Mouse (Mus musculus): Measurements from ENCODE around the gene Ddx54. TPM values are rescaled to one million over a fixed set of nuclear protein-coding genes. Genes with fewer than 3 reads are reported as not detected.

Ddx54 gene
- total and polyA plus RNA-seq, 2 experiments from 2014 or later, result 32.6 to 36.2 TPM

GRCm38 (mm10) chr5:120578504-120579081 lies 33.9 kb upstream of the Ddx54 start:
- TF ChIP-seq CTCF (IDR thresholded peaks at IDR 0.05), result no peak
- Histone ChIP-seq H3K4me2 (ENCODE audit: low read depth, low read length, poor library complexity, severe bottlenecking) (no peak overlapping the region), H3K4me3 (ENCODE audit: low read depth, low read length) (no peak overlapping the region), H3K9me3 (ENCODE audit: low read length) (no peaks in the 10 kb centered on the region), H3K27ac (ENCODE audit: low read depth, low read length) (no peak overlapping the region), H3K4me1 (ENCODE audit: insufficient read depth, low read length) (peaks cover 5% of the 10 kb centered on the region; the same call in 1 of the 2 replicates), H3K27me3 (ENCODE audit: insufficient read depth, low read length) (no peaks in the 10 kb centered on the region), H3K9ac (replicated peaks; ENCODE audit: low read length, poor library complexity, severe bottlenecking) (no peak overlapping the region), H3K36me3 (ENCODE audit: insufficient read depth, low read length) (peaks cover 4% of the 10 kb centered on the region; the same call in 1 of the 2 replicates)
- DNase-seq (ENCODE audit: low spot score) (no peak), ATAC-seq (ENCODE audit: low FRiP score) (no peak)
- WGBS, result 61% methylated on average over 12 of the region's 12 CpGs

- ATAC-seq (ENCODE audit: low FRiP score), result 0 out of 2 replicates have a peak, but pooled peaks have one; percentile 31
These were observed 33.2 kb upstream of the Ddx54 start for GRCm38 (mm10) chr5:120579211-120579897.

GRCm38 (mm10) chr5:120579898-120580626 lies 32.5 kb upstream of the Ddx54 start:
- peaks cover 13% of the 10 kb centered on the region for H3K36me3 ChIP-seq (ENCODE audit: insufficient read depth, low read length)
- no peak overlapping the region for H3K4me2 ChIP-seq (ENCODE audit: low read depth, low read length, poor library complexity, severe bottlenecking)
- no peak overlapping the region for H3K9ac ChIP-seq (replicated peaks; ENCODE audit: low read length, poor library complexity, severe bottlenecking)
- no peaks in the 10 kb centered on the region for H3K9me3 ChIP-seq (ENCODE audit: low read length)
- WGBS, result 79% methylated on average over 26 of the region's 26 CpGs
- ATAC-seq (ENCODE audit: low FRiP score), result peak; percentile 47; the same call in 1 of the 2 replicates
- H3K27me3 ChIP-seq (ENCODE audit: insufficient read depth, low read length), result no peaks in the 10 kb centered on the region
- H3K4me3 ChIP-seq (ENCODE audit: low read depth, low read length), result no peak overlapping the region
- DNase-seq (ENCODE audit: low spot score), result peak; percentile 46
- TF ChIP-seq CTCF (IDR thresholded peaks at IDR 0.05), result no peak
- peaks cover 5% of the 10 kb centered on the region; the same call in 1 of the 2 replicates for H3K4me1 ChIP-seq (ENCODE audit: insufficient read depth, low read length)
- H3K27ac ChIP-seq (ENCODE audit: low read depth, low read length), result no peak overlapping the region

More at GRCm38 (mm10) chr5:120579211-120579897, 33.2 kb upstream of the Ddx54 start:
- no peak overlapping the region for H3K27ac ChIP-seq (ENCODE audit: low read depth, low read length)
- H3K27me3 ChIP-seq (ENCODE audit: insufficient read depth, low read length), result no peaks in the 10 kb centered on the region
- peaks cover 9% of the 10 kb centered on the region for H3K36me3 ChIP-seq (ENCODE audit: insufficient read depth, low read length)
- peak; percentile 61 for DNase-seq (ENCODE audit: low spot score)
- no peak overlapping the region for H3K4me3 ChIP-seq (ENCODE audit: low read depth, low read length)
- 57% methylated on average over 26 of the region's 26 CpGs for WGBS
- no peak overlapping the region for H3K9ac ChIP-seq (replicated peaks; ENCODE audit: low read length, poor library complexity, severe bottlenecking)
- no peak for TF ChIP-seq CTCF (IDR thresholded peaks at IDR 0.05)
- H3K9me3 ChIP-seq (ENCODE audit: low read length), result no peaks in the 10 kb centered on the region
- H3K4me1 ChIP-seq (ENCODE audit: insufficient read depth, low read length), result peaks cover 5% of the 10 kb centered on the region; the same call in 1 of the 2 replicates
- no peak overlapping the region for H3K4me2 ChIP-seq (ENCODE audit: low read depth, low read length, poor library complexity, severe bottlenecking)

GRCm38 (mm10) chr5:120582002-120582401 lies 30.5 kb upstream of the Ddx54 start:
- H3K4me1 ChIP-seq (ENCODE audit: insufficient read depth, low read length), result peaks cover 5% of the 10 kb centered on the region; the same call in 1 of the 2 replicates

GRCm38 (mm10) chr5:120583511-120583910 lies 29.0 kb upstream of the Ddx54 start:
- no peak overlapping the region for H3K27ac ChIP-seq (ENCODE audit: low read depth, low read length)
- H3K4me3 ChIP-seq (ENCODE audit: low read depth, low read length), result no peak overlapping the region
- WGBS, result 95% methylated on average over 4 of the region's 4 CpGs
- H3K9ac ChIP-seq (replicated peaks; ENCODE audit: low read length, poor library complexity, severe bottlenecking), result no peak overlapping the region
- no peaks in the 10 kb centered on the region for H3K27me3 ChIP-seq (ENCODE audit: insufficient read depth, low read length)
- no peak for TF ChIP-seq CTCF (IDR thresholded peaks at IDR 0.05)
- no peaks in the 10 kb centered on the region for H3K9me3 ChIP-seq (ENCODE audit: low read length)
- no peak for DNase-seq (ENCODE audit: low spot score)
- H3K4me2 ChIP-seq (ENCODE audit: low read depth, low read length, poor library complexity, severe bottlenecking), result no peak overlapping the region
- H3K36me3 ChIP-seq (ENCODE audit: insufficient read depth, low read length), result peaks cover 13% of the 10 kb centered on the region
- no peak for ATAC-seq (ENCODE audit: low FRiP score)
- peaks cover 5% of the 10 kb centered on the region; the same call in 1 of the 2 replicates for H3K4me1 ChIP-seq (ENCODE audit: insufficient read depth, low read length)

More at GRCm38 (mm10) chr5:120582002-120582401, 30.5 kb upstream of the Ddx54 start:
- Histone ChIP-seq H3K27me3 (ENCODE audit: insufficient read depth, low read length) (no peaks in the 10 kb centered on the region), H3K9ac (replicated peaks; ENCODE audit: low read length, poor library complexity, severe bottlenecking) (no peak overlapping the region), H3K9me3 (ENCODE audit: low read length) (no peaks in the 10 kb centered on the region), H3K27ac (ENCODE audit: low read depth, low read length) (no peak overlapping the region), H3K4me2 (ENCODE audit: low read depth, low read length, poor library complexity, severe bottlenecking) (no peak overlapping the region), H3K4me3 (ENCODE audit: low read depth, low read length) (no peak overlapping the region), H3K36me3 (ENCODE audit: insufficient read depth, low read length) (peaks cover 13% of the 10 kb centered on the region)
- DNase-seq (ENCODE audit: low spot score), result no peak
- no peak for TF ChIP-seq CTCF (IDR thresholded peaks at IDR 0.05)
- no peak for ATAC-seq (ENCODE audit: low FRiP score)
- 86% methylated on average over 9 of the region's 9 CpGs for WGBS
